Mouse (Mus musculus) heart, postnatal 0 days (tissue): ENCODE measurements around the gene Slc1a3. TPM values are rescaled to one million over a fixed set of nuclear protein-coding genes. Genes with fewer than 3 reads are reported as not detected.

ENCODE experiments used
- ATAC-seq: fragments of 200-750 bp; cut with Nextera tagmentation; 2 replicates; pipeline ENCODE4 v1.8.0; 2017; ENCODE audit warnings: low read depth, moderate number of reproducible peaks, moderate library complexity; ENCODE audit not compliant: insufficient read depth
- DNase-seq: peaks from one replicate; pipeline ENCODE4 v3.0.0-alpha.2; 2016; ENCODE audit warnings: low spot score
- H3K27ac ChIP-seq: fragments of 300-500 bp; sonication (generic); 2 replicates; pipeline ENCODE4 v1.5.1; 2014; ENCODE audit warnings: low read depth, mild to moderate bottlenecking
- H3K27me3 ChIP-seq: fragments of 300-500 bp; sonication (generic); 2 replicates; pipeline ENCODE4 v1.6.1; 2014; ENCODE audit warnings: low read length, mixed read lengths; ENCODE audit not compliant: control insufficient read depth, insufficient read depth
- H3K36me3 ChIP-seq: fragments of 300-500 bp; sonication (generic); replicated peaks from 2 replicates; pipeline ENCODE4 v1.6.1; 2014; ENCODE audit warnings: low read length, mixed read lengths; ENCODE audit not compliant: control insufficient read depth, insufficient read depth
- H3K4me1 ChIP-seq: fragments of 300-500 bp; sonication (generic); 2 replicates; pipeline ENCODE4 v1.6.1; 2014; ENCODE audit warnings: antibody characterized with exemption; ENCODE audit not compliant: control insufficient read depth, insufficient read depth
- H3K4me2 ChIP-seq: fragments of 300-500 bp; sonication (generic); 2 replicates; pipeline ENCODE4 v1.6.1; 2014; ENCODE audit warnings: low read depth, mild to moderate bottlenecking, low read length, moderate library complexity
- H3K4me3 ChIP-seq: fragments of 300-500 bp; sonication (generic); 2 replicates; pipeline ENCODE4 v1.5.1; 2014; ENCODE audit warnings: low read depth, low read length
- H3K9ac ChIP-seq: fragments of 300-500 bp; sonication (generic); replicated peaks from 2 replicates; pipeline ENCODE4 v1.6.1; 2014; ENCODE audit warnings: low read depth, low read length, mixed read lengths
- H3K9me3 ChIP-seq: fragments of 300-500 bp; sonication (generic); replicated peaks from 2 replicates; pipeline ENCODE4 v1.6.1; 2016; ENCODE audit warnings: low read length; ENCODE audit not compliant: control insufficient read depth
- CTCF ChIP-seq: IDR thresholded peaks from 2 replicates; pipeline ENCODE4 v1.5.1; 2016; ENCODE audit warnings: antibody characterized with exemption, control low read depth, low read depth
- EP300 ChIP-seq: IDR thresholded peaks from 2 replicates; pipeline ENCODE4 v1.6.1; 2016; ENCODE audit warnings: antibody characterized with exemption, low read depth
- WGBS: fragments of 180-500 bp; shearing (Covaris S2); extraction: QIAGEN DNeasy Blood & Tissue Kit; methylation state at CpG from one replicate; pipeline ENCODE4 v1.1.7; 2014; 5-methylcytosine and 5-hydroxymethylcytosine counted together
- polyA plus RNA-seq: library from polyadenylated mRNA; unstranded; fragments of >200 nt; fragmentation: Nextera tagmentation; extraction: Ambion mirVana; gene quantifications from 2 replicates; pipeline ENCODE4 v1.2.1, GENCODE M21; 2015
- total RNA-seq: library from RNA; depleted of rRNA; stranded (reverse); fragments of >200 nt; gene quantifications from 2 replicates; pipeline ENCODE4 v1.2.3, GENCODE M21; 2014; ENCODE audit warnings: low replicate concordance

Slc1a3 gene
- total and polyA plus RNA-seq, 2 experiments from 2014 or later: 1.3 to 1.8 TPM

GRCm38 (mm10) chr15:8605538-8606188 is 104.9 kb downstream of the Slc1a3 start:
- Histone ChIP-seq H3K4me2 (no peak overlapping the region), H3K9ac (no peak overlapping the region), H3K36me3 (no peaks in the 10 kb centered on the region), H3K27ac (no peak overlapping the region), H3K4me1 (no peaks in the 10 kb centered on the region), H3K27me3 (no peaks in the 10 kb centered on the region), H3K9me3 (no peaks in the 10 kb centered on the region), H3K4me3 (no peak overlapping the region)
- ATAC-seq (no peak), DNase-seq (no peak)
- WGBS: 57% methylated on average over 6 of the region's 6 CpGs
- TF ChIP-seq EP300 (no peak), CTCF (no peak)

DNA sequence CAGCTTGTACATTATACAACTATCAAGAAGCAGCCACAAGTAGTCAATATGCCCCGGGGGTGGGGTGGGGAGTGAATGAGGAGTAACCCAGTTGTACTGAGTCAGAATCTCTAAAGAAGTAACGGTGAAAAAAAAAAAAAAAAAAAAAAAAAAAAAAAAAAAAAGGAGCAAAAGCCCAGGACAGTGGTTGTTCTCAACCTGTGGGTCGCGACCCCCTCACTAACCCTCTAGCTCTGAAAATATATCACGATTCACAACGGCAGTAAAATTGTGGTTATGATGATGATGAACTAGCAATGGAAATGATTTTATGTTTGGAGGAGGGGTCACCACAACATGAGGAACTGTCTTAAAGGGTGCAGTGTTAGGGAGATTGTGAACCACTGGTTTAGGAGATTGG is 108.2 kb downstream of the Slc1a3 start:
- Histone ChIP-seq H3K9ac (no peak overlapping the region), H3K36me3 (no peaks in the 10 kb centered on the region), H3K4me1 (no peaks in the 10 kb centered on the region), H3K4me3 (no peak overlapping the region), H3K9me3 (no peaks in the 10 kb centered on the region), H3K27ac (no peak overlapping the region), H3K27me3 (no peaks in the 10 kb centered on the region), H3K4me2 (no peak overlapping the region)
- DNase-seq (no peak), ATAC-seq (no peak)
- 85% methylated on average over 6 of the region's 6 CpGs for WGBS
- TF ChIP-seq CTCF (no peak), EP300 (no peak)

- WGBS: 82% methylated on average over 13 of the region's 13 CpGs
- H3K9ac ChIP-seq: no peak overlapping the region
- H3K9me3 ChIP-seq: no peaks in the 10 kb centered on the region
- H3K27me3 ChIP-seq: no peaks in the 10 kb centered on the region
- TF ChIP-seq EP300 (no peak), CTCF (no peak)
- no peak overlapping the region for H3K4me3 ChIP-seq
- no peak for DNase-seq
- no peaks in the 10 kb centered on the region for H3K36me3 ChIP-seq
- no peaks in the 10 kb centered on the region for H3K4me1 ChIP-seq
- no peak overlapping the region for H3K4me2 ChIP-seq
- H3K27ac ChIP-seq: no peak overlapping the region
- no peak for ATAC-seq
Observed at GRCm38 (mm10) chr15:8601312-8602146, 109.0 kb downstream of the Slc1a3 start.

- no peaks in the 10 kb centered on the region for H3K4me1 ChIP-seq
- H3K36me3 ChIP-seq: no peaks in the 10 kb centered on the region
- no peak overlapping the region for H3K4me3 ChIP-seq
- H3K9ac ChIP-seq: no peak overlapping the region
- DNase-seq (no peak), ATAC-seq (no peak)
- WGBS: 83% methylated on average over 8 of the region's 8 CpGs
- H3K9me3 ChIP-seq: no peaks in the 10 kb centered on the region
- no peak overlapping the region for H3K27ac ChIP-seq
- no peak overlapping the region for H3K4me2 ChIP-seq
- no peak for TF ChIP-seq EP300
- TF ChIP-seq CTCF: no peak
- no peaks in the 10 kb centered on the region for H3K27me3 ChIP-seq
Observed at GRCm38 (mm10) chr15:8596375-8596900, 114.1 kb downstream of the Slc1a3 start.

GRCm38 (mm10) chr15:8595226-8595625 is 115.3 kb downstream of the Slc1a3 start:
- H3K27me3 ChIP-seq: no peaks in the 10 kb centered on the region
- no peaks in the 10 kb centered on the region for H3K9me3 ChIP-seq
- no peak for DNase-seq
- no peak for ATAC-seq
- H3K4me2 ChIP-seq: no peak overlapping the region
- no peaks in the 10 kb centered on the region for H3K36me3 ChIP-seq
- WGBS: 67% methylated on average over 12 of the region's 12 CpGs
- H3K4me3 ChIP-seq: no peak overlapping the region
- TF ChIP-seq EP300 (no peak), CTCF (no peak)
- H3K9ac ChIP-seq: no peak overlapping the region
- no peaks in the 10 kb centered on the region for H3K4me1 ChIP-seq
- H3K27ac ChIP-seq: no peak overlapping the region
